Mouse (Mus musculus) fibroblast of lung, adult 2 months (primary cell): ENCODE data around the gene Ddr1.
"Not testable (repeated sequence)": the region's sequence is repeated elsewhere in the genome, so short reads cannot be mapped to it uniquely, and the experiment has no call there.

ENCODE experiments used
- DNase-seq: peaks from one replicate; pipeline ENCODE4 v3.0.0-alpha.2; 2011; ENCODE audit warnings: low read depth

The Ddr1 gene

GRCm38 (mm10) chr17:35704621-35705464 lies at the start of gene Ddr1:
Ddr1 (minus strand) TSS chr17:35704621.
- DNase-seq, result no peak

DNA sequence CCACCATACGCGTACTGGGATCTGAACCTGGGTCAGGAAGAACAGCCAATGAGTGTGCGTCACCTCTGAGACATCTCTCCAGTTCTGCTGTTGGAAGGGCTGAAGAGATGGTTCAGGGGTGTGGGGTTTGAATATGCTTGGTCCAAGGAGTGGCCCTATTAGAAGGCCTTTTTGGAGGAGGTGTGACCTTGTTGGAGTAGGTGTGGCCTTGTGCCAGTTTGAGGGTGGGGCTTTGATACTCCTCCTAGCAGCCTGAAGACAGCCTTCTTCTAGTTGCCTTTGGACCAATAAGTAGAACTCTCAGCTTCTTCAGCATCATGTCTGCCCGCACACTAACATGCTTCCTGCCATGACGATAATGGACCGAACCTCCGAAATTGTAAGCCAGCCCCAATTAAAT lies 49.2 kb upstream of the Ddr1 start:
- no peak for DNase-seq

DNA sequence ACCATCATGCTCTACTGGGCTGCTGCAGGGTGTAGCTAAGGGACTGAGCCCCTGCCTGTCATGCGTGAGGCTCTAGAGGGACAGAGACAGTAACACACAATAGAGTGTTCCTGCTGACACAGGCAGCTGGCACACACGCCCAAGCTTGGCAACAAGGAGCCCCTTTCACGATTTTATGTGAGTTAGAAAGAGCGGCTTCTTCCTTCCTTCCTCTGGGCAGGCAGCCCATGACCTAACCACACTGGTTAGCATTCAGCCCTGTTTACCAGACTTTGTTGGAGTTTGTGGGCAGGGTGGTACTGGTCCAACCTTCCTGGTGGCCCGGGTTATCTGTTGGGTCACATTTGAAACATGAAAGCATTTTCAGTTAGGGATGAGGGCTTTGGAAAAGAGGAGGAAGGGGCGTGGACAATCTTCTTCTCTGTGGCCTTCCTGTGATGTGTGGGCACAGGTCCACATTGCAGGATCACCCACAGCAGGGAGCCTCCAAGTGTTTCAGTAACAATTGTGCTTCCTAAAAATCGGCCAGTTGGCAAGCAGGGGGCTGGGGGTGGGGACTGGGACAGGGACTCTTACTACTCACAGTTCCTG lies 47.9 kb upstream of the Ddr1 start:
- DNase-seq, result no peak

DNA sequence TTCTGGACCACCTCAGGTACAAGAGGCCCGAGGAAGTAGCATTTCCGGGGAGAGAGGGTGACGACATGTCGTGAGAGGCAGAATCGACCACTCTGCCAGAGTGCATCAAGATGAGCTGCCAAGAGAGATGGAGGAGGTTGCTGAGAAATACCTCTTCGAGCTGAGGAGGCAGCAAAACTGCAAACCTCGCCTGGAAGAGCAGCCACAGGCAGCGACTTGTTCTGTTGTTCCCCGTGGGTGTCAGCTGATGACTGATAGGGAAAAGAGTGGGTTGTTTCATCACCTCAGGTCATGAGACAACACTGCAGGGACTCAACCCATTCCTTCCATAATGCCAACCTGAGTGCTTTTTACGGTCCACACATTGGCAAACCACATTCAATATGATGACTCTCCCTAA lies 45.3 kb upstream of the Ddr1 start:
- DNase-seq, result no peak

DNA sequence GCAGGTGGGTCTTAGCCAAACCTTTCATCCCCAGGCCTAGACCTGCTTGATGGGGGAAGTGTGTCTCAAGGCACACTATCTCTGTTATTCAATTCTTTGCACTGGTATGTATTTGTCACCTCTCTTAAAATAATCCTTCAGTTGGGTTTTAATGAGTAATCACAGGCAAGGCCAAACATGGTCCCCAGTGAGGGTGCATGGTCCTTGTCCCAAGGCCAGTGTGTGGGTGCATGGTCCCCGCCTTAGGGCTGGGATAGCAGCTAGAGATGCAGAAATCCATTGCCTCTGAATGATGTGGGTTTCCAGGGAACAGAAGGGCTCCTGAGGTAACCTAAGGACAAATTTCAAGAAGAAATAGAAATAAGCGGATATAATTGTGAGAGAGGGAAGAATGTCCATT lies 39.9 kb upstream of the Ddr1 start:
- no peak for DNase-seq

GRCm38 (mm10) chr17:35742948-35743347 lies 38.5 kb upstream of the Ddr1 start:
- no peak for DNase-seq

GRCm38 (mm10) chr17:35741589-35742226 lies 37.3 kb upstream of the Ddr1 start:
- no peak for DNase-seq

DNA sequence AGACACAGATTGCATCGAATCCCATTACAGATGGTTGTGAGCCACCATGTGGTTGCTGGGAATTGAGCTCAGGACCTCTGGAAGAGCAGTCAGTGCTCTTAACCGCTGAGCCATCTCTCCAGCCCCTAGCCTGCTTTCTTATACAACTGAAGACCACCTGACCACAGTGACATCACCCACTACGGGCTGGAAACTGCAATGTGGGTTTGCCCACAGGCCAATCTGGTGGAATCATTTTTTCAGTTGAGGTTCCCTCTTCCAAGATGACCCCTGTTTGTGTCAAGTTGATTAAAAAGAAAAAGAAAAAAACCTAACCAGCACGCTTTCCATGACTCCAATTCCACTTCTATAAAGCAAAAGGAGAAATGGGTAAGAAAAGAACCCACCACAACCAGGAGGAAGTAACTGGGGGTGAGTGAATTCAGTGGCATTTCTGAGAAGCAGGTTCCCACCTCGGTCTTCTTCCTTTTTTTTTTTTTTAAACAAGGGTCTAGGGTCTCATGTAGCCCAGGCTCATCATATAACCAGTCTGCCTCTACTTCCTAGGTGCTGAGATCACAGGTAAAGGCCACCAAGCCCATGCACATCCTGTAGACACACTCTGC lies 36.0 kb upstream of the Ddr1 start:
- no peak for DNase-seq

DNA sequence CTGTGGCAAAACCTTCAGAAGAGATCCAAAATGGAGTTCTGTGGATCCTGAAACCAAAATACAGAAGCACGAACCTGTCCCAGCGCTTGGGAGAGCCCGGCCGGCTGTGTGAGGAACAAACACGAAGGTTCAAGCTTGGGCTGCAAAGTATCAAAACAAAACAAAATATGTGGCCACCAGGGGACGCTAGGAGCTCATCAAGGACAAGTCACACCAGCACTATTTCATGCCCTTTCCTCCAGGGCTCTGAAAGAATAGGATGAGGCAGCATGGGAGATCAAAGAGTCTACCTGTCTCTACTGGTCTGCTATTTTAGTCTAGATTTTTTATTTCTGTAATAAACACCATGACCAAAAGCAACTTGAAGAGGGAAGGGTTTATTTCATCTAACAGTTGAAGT lies 35.3 kb upstream of the Ddr1 start:
- peak; percentile 79 for DNase-seq

DNA sequence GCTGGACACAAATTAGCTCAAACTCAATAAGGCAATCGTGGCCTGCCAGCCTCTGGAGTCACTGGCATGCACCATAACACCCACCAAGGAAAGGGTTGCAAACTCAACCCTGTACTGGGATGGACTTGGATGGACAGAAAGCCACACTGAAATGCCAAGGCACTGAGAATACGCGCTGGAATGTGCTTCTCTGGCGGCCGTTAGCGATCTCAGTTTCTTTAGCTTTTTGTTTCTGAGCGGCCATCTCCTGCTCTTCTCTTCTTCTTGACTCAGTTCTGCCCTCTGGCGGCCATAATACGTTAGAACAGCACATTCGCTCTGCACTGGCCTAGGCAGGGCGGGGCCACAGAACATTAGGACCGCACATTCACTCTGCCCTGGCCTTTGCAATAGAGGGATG lies 33.3 kb upstream of the Ddr1 start:
- peak; percentile 64 for DNase-seq

GRCm38 (mm10) chr17:35736280-35736960 lies 32.0 kb upstream of the Ddr1 start:
- peak; percentile 56 for DNase-seq

DNA sequence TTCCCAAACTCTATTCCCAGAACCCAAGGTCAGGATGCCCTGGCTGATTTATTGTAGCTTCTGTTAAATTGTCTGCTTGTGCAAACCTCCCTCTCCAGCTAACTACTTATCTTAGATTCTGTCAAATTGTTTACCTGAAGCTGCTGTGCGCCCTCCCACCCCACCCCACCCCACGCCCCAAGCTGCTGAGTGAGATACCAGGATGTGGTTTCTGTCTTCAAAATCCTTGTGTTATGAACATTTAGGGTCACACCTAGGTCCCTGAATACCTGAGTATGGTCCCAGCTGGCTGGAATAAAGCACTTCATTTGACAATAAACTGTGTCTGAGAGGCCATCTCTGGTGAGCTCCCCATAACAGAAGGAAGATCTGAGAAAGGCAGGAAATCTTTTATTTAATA lies 30.1 kb upstream of the Ddr1 start:
- no peak for DNase-seq

- DNase-seq, result no peak
These were observed 29.0 kb upstream of the Ddr1 start for GRCm38 (mm10) chr17:35733398-35733797.

DNA sequence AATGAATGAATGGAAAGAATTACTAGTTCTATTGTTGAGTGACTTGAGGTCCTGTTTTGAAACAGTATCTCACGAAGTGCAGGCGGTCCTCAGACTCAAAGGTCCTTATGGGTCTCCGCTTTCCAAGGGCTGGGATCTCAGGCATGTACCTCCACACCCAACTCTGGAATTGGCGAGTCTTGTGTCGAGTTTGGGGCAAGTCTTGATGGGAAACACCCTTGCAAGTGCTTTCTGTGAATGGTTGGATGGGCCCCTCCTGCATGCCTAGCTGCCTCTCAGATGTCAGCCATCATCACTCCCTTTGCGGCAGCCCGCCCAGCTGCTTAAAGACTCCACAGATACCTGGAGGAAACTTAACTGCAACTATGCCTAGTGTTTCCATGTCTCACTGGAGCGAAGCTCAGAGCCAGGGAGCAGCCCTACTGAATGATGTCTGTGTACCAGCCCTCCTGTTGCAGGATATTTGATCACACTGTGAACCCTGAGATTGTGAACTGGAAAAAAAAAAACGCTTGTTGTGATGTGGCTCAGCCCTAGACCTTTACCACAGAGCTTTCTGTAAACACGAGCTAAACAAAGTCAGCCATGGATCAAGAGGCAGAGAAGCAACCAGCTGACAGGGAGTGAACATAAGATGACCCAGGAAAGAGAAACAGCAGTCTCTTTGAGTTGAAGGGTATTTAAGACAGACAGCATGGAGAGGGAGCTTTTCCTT lies 27.2 kb upstream of the Ddr1 start:
- DNase-seq, result no peak

DNA sequence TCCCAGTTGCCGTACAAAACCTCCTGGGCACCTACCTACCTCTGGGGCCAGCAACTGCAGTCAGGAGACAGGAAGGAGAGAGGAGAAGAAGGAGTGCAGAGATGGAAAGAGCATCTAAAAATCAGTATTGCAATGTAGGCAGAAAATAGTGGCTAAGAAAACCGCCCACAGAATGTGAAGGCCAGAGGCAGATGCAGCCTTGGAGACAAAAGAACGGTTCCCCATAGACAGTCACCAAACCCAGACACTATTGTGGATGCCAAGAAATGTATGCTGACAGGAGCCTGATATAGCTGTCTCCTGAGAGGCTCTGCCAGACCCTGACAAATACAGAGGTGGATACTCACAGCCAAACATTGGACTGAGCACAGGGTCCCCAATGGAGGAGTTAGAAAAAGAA lies 25.7 kb upstream of the Ddr1 start:
- DNase-seq, result not testable (repeated sequence)

- DNase-seq, result no peak
These were observed 24.4 kb upstream of the Ddr1 start for GRCm38 (mm10) chr17:35728821-35729220.

- no peak for DNase-seq
These were observed 23.2 kb upstream of the Ddr1 start for GRCm38 (mm10) chr17:35727471-35728205.

DNA sequence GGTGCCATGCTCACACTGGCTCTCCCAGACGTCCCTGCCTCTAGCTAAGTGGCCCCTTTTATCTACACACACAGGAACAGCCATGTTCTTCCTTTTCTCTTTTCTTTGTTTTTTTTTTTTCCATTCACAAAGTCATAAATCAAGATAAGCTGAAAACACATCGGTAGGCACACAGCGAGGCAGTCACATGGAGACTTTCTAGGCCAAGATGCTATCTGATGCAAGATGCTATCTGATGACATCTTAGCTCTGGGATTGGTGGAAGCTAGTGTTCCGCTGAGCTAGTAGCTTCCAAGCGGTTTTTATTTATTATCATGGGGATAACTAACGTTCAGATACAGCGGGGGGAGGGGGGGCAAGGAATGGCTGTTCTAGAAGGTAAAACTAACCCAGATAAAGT lies 22.6 kb upstream of the Ddr1 start:
- no peak for DNase-seq

DNA sequence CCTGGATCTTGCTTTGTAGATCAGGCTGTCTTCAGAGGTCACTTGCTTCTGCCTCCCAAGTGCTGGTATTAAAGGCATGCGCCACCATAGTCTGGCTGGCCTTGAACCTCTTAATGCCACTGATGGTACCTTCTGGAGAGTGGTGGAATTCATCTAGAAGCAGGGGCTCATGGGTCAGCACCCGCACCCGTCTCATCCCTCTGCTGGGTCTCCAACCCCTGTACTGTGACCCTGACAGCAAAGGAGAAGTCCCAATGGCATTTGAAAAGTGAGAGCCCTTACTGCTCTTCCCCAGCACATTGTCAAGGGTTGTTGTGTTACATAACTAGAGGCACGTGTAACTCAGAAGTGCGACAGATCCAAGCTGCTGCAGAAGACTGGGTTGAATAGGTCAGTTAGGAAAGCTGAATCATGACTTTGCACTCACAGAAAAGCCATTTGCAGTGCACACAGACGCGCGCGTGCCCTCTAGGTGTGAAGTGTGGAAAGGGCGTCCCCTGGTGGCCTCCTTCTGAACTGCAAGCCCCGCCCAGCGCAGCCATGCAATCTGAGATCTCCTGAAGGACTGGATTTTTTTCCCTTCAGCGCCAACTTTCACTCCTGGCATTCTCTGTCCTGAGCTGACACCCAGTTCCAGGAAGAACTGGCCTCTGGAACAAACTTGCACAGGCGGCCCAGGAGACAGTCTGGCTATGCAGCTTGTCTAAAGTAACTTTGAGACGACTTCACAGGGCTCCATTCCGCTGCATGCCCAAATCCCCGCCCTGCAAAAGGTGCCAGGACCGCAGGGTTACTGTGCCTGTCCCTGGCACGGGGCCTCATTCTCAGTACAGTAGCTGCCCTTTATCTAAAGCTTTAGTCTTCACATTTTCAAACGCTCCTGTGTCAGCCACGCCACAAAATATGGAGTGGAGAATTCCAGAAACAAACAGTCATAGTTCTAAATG lies 21.1 kb upstream of the Ddr1 start:
- DNase-seq, result peak; percentile 86

GRCm38 (mm10) chr17:35721676-35722075 lies 17.3 kb upstream of the Ddr1 start:
- no peak for DNase-seq
